Mouse (Mus musculus) intestine, postnatal 0 days (tissue): ENCODE data around the gene Nudt6. TPM values are rescaled to one million over a fixed set of nuclear protein-coding genes. Genes with fewer than 3 reads are reported as not detected.

Experiments used
- ATAC-seq: fragments of 200-750 bp; cut with Nextera tagmentation; 2 replicates; pipeline ENCODE4 v1.8.0; 2017; ENCODE audit warnings: mild to moderate bottlenecking, moderate TSS enrichment, moderate library complexity
- H3K27ac ChIP-seq: fragments of 300-500 bp; sonication (generic); 2 replicates; pipeline ENCODE4 v1.5.1; 2014; ENCODE audit warnings: mild to moderate bottlenecking, low read depth, low read length, moderate library complexity
- H3K27me3 ChIP-seq: fragments of 300-500 bp; sonication (generic); replicated peaks from 2 replicates; pipeline ENCODE4 v1.6.1; 2014; ENCODE audit warnings: low read length, mixed read lengths; ENCODE audit not compliant: control insufficient read depth, insufficient read depth
- H3K36me3 ChIP-seq: fragments of 300-500 bp; sonication (generic); 2 replicates; pipeline ENCODE4 v1.6.1; 2014; ENCODE audit warnings: mild to moderate bottlenecking, moderate library complexity; ENCODE audit not compliant: control insufficient read depth, insufficient read depth
- H3K4me1 ChIP-seq: fragments of 300-500 bp; sonication (generic); replicated peaks from 2 replicates; pipeline ENCODE4 v1.6.1; 2014; ENCODE audit warnings: antibody characterized with exemption, low read length, mixed read lengths; ENCODE audit not compliant: control insufficient read depth, insufficient read depth
- H3K4me2 ChIP-seq: fragments of 300-500 bp; sonication (generic); replicated peaks from 2 replicates; pipeline ENCODE4 v1.6.1; 2014; ENCODE audit warnings: low read depth, mild to moderate bottlenecking, moderate library complexity
- H3K4me3 ChIP-seq: fragments of 300-500 bp; sonication (generic); 2 replicates; pipeline ENCODE4 v1.5.1; 2014; ENCODE audit warnings: low read depth, low read length
- H3K9ac ChIP-seq: fragments of 300-500 bp; sonication (generic); 2 replicates; pipeline ENCODE4 v1.6.1; 2014; ENCODE audit warnings: mild to moderate bottlenecking, low read depth, low read length
- H3K9me3 ChIP-seq: fragments of 300-500 bp; sonication (generic); 2 replicates; pipeline ENCODE4 v1.6.1; 2016; ENCODE audit warnings: mixed run types; ENCODE audit not compliant: control insufficient read depth
- CTCF ChIP-seq: sonication (generic); IDR thresholded peaks from 2 replicates; pipeline ENCODE4 v1.5.1; 2016; ENCODE audit warnings: low read depth, mild to moderate bottlenecking, control low read depth, antibody characterized with exemption, moderate library complexity
- WGBS: fragments of 180-500 bp; shearing (Covaris S2); extraction: QIAGEN DNeasy Blood & Tissue Kit; methylation state at CpG from one replicate; pipeline ENCODE4 v1.1.7; 2014; 5-methylcytosine and 5-hydroxymethylcytosine counted together
- polyA plus RNA-seq: library from polyadenylated mRNA; unstranded; fragments of >200 nt; fragmentation: Nextera tagmentation; extraction: Ambion mirVana; gene quantifications from 2 replicates; pipeline ENCODE4 v1.2.1, GENCODE M21; 2015

The Nudt6 gene
- polyA plus RNA-seq, 1 experiment from 2014 or later: 6.2 TPM

DNA sequence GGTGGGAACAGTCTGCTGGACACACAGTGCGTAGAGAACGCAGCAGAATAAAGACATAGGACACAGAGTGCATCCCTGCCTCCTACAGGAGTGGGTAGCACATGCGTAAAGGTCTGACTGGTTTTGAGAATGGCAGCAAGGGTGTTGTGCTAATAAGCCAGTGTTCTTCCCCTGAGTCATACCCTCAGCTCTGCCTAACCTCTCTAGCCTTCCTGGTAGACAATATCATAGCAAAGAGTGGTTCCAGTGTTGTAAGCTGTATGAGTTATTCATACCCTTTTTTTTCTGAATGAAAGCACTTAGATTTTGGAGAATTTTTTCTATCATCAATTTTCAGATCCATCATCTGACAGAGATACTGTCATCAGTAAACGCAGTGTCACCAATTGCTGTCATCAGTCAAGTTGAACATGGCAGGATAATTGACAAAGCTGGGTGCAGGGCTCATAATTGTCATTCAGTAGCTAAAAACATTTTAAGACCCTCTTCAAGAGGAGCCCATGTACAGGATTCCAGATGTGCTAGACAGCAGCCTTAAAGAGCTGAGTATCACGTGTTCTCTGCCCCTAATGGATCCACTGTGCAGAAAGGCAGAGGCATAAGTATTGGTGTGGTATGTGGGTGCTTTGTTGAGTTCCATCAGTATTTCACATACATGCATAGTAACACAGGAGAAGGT, 22.9 kb downstream of the Nudt6 start:
- Histone ChIP-seq H3K9me3 (no peaks in the 10 kb centered on the region), H3K4me3 (no peak overlapping the region), H3K27ac (no peak overlapping the region), H3K27me3 (no peaks in the 10 kb centered on the region), H3K36me3 (no peaks in the 10 kb centered on the region), H3K4me1 (no peaks in the 10 kb centered on the region), H3K4me2 (no peak overlapping the region), H3K9ac (no peak overlapping the region)
- no peak for TF ChIP-seq CTCF
- WGBS: 96% methylated on average over 5 of the region's 5 CpGs
- no peak for ATAC-seq

DNA sequence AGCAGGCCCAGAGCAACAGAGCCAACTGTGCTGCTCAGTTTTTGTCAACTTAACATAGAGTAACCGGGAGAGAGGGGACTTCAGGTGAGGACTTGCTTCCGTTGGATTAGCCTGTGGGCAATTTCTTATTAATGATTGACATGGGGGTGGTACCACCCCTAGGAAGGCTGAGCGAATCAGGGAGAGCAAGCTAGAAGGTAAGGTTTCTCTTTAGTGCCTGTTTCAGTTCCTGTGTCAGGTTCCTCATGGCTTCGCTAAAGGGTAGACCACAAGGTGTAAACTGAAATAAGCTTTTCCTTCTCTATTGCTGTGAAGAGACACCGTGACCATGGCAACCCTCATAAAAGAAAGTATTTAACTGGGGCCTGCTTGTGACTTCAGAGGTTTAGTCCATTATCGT, 32.7 kb downstream of the Nudt6 start:
- H3K9ac ChIP-seq: no peak overlapping the region
- H3K9me3 ChIP-seq: no peaks in the 10 kb centered on the region
- no peak for ATAC-seq
- 83% methylated on average over 6 of the region's 6 CpGs for WGBS
- H3K4me2 ChIP-seq: no peak overlapping the region
- no peaks in the 10 kb centered on the region for H3K27me3 ChIP-seq
- H3K4me1 ChIP-seq: no peaks in the 10 kb centered on the region
- TF ChIP-seq CTCF: no peak
- no peaks in the 10 kb centered on the region for H3K36me3 ChIP-seq
- H3K27ac ChIP-seq: no peak overlapping the region
- no peak overlapping the region for H3K4me3 ChIP-seq

DNA sequence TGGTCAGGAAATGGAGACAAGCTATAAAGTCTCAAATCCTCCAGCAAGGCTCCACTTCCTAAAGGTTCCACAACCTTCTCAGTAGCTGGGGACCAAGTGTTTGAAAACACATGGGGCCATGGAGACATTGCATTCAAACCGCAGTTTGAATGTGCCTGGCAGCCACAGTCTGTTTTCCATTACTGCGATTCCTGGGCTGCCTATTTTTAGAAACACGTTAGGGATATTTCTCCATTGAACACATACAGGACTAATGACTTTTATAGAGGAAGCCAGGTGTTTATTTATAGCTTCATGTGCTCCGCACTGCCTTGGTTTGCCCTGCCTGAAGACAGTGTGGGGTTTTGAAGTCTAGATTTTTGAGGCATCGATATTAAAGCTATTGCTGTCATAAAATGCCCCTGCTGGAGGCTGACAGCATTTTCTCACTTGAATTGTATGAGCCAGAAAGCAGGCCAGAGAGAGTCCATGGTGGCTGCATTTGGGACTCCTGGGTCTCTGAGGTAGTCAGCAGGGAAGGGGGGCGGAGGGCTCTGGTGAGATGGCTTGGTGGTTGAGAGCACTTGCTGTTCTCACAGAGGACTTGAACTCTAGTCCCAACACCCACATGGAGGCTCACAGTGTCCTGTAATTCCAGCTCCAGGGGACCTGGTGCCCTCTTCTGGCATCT, 36.8 kb downstream of the Nudt6 start:
- Histone ChIP-seq H3K9ac (no peak overlapping the region), H3K4me3 (no peak overlapping the region), H3K4me2 (no peak overlapping the region), H3K27ac (no peak overlapping the region), H3K27me3 (no peaks in the 10 kb centered on the region), H3K36me3 (no peaks in the 10 kb centered on the region), H3K4me1 (no peaks in the 10 kb centered on the region), H3K9me3 (no peaks in the 10 kb centered on the region)
- 73% methylated on average over 6 of the region's 6 CpGs for WGBS
- no peak for ATAC-seq
- peak; percentile 27 for TF ChIP-seq CTCF

DNA sequence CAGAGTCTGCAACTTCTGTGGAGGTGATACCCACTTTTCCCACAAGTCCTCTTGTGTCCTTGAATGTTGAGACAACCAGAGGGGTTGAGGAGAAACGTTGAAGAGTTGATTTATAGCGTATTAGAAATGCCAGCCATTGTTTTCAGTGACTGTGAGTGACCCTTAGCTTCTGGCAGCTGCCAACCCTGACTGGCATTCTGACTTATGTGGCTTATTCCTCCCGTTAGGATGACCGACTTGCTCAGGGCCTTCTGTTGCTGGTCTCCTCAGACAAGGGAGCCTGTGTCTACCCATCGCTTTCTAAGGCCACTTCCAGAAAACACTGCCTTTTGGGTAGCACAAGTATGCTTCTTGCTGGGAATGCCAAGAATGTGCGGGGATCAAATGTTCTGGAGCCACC, 38.6 kb downstream of the Nudt6 start:
- H3K9me3 ChIP-seq: no peaks in the 10 kb centered on the region
- H3K27ac ChIP-seq: no peak overlapping the region
- ATAC-seq: no peak
- H3K9ac ChIP-seq: no peak overlapping the region
- no peaks in the 10 kb centered on the region for H3K27me3 ChIP-seq
- H3K4me2 ChIP-seq: no peak overlapping the region
- no peak overlapping the region for H3K4me3 ChIP-seq
- H3K4me1 ChIP-seq: no peaks in the 10 kb centered on the region
- no peaks in the 10 kb centered on the region for H3K36me3 ChIP-seq
- WGBS: 62% methylated on average over 6 of the region's 6 CpGs
- TF ChIP-seq CTCF: no peak

DNA sequence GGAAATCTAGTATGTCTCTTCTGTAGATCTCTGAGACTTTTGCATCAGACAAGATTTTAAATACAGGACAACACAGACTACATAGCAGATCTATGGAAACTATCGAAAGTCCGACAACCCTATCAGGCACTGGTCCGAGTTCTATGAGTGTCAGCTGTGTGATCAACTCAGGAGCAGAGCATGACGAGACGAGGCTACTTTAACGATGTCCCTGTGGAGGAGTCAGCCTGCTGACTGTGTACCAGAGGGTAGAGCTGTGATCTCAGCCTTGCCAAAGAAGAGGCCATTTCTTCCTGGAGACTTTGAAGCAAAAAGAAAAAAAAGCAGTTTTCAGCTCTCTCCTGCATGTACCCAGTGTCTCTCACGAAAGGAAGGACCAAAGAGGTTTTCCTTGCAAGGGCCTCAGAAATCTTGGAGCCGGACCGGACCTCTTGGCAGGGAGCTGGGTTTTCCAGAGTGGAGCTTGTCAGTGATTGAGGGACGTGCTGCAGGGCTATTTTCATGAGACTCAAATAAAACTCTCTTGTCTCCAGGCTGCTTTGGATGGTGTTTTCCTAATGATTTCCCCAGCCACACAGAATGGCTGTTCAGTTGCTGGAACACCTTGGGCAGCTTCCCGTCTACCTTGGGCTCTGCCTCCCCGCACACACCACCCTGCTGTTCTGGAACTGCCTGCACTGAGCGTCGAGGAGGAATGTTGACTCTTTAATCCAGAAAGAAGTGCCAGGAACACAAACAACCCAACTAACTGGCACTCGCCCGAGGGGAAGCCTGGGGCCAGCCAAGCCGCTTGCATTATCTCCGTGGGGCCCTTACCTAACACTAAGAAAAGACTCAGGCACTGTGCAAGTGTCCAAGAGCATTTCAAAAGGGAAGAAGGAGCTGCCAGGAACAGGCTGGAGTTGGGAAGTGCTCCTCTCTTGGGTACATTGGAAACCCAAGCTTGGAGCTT, 39.8 kb downstream of the Nudt6 start:
- no peak for ATAC-seq
- H3K4me1 ChIP-seq: no peaks in the 10 kb centered on the region
- no peak overlapping the region for H3K9ac ChIP-seq
- H3K9me3 ChIP-seq: no peaks in the 10 kb centered on the region
- 0 out of 2 replicates have a peak overlapping the region, but pooled peaks have one; percentile 15 for H3K27ac ChIP-seq
- H3K4me3 ChIP-seq: no peak overlapping the region
- H3K36me3 ChIP-seq: no peaks in the 10 kb centered on the region
- H3K27me3 ChIP-seq: no peaks in the 10 kb centered on the region
- no peak for TF ChIP-seq CTCF
- no peak overlapping the region for H3K4me2 ChIP-seq
- 57% methylated on average over 18 of the region's 18 CpGs for WGBS

DNA sequence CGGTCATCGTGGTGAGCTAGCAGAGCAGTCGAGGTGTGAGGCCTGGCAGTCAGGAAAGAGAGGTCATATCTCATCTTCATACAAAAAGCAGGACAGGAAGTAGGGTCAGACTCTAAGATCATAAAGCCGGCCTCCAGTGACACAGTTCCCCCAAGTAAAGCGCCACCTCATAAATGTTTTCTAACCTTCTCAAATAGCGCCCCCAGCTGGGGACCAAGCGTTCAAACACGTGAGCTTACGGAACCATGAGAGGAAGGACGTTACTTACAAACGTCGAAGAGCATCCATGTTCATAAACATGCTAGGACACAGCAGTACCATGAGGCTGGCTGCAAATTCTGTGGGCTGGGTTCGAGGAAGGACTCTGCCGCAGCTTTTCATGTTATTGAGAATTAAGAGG, 40.8 kb downstream of the Nudt6 start:
- Histone ChIP-seq H3K9ac (no peak overlapping the region), H3K4me2 (no peak overlapping the region), H3K9me3 (no peaks in the 10 kb centered on the region), H3K27ac (no peak overlapping the region), H3K4me3 (no peak overlapping the region), H3K36me3 (no peaks in the 10 kb centered on the region), H3K4me1 (no peaks in the 10 kb centered on the region), H3K27me3 (no peaks in the 10 kb centered on the region)
- TF ChIP-seq CTCF: peak; percentile 25
- no peak for ATAC-seq
- WGBS: 80% methylated on average over 14 of the region's 14 CpGs
